Mouse (Mus musculus) erythroblast, embryonic 14.5 days (primary cell): ENCODE data around the gene Fam169b.

Experiments used
- GATA1 ChIP-seq: IDR thresholded peaks from 2 replicates; pipeline ENCODE4 v1.6.1; 2012; ENCODE audit warnings: low read length, inconsistent platforms, mixed read lengths
- TAL1 ChIP-seq: IDR thresholded peaks from 3 replicates; pipeline ENCODE4 v1.6.1; 2012; ENCODE audit warnings: low read length, inconsistent platforms, mixed read lengths

DNA sequence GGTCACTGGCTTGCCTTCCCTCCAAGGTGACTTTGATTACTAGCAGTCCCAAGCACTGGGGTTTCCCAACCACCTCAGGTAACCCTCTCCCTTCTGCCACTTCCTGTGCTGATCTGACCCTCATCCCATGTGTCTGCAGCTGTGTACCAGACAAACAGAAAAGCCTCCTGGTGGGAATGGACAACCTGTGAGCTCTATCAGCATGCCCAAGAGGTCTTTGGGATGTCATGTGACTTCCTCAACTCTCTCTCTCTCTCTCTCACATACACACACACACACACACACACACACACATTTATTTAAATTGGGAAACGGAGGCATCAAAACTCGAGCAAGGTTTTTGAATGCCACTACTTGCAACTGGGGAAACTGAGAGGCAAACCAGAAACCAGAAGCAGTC is 15.9 kb upstream of the Fam169b start:
- TF ChIP-seq GATA1 (no peak), TAL1 (no peak)
